Mouse (Mus musculus): ENCODE measurements around the gene Plch1.

The Plch1 gene

DNA sequence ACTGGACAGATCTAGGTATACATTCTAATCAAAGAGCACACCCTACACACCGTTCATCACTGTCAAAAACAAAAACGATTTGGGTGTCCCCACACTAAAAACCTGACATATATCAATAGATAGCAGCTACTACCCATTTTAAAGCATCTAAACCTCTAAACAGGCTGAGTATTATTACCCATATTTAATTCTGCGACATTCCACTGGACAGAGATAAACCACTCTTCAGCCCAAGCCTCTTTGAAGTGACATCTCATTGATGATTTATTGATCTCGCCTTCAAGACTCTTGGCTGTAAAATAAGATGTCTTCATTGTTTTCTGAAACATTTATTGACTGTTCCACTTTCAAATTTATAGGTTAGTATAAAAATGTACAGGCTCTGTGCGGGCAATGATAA lies 46.4 kb downstream of the Plch1 start:
- CTCF ChIA-PET, result no interaction called here

DNA sequence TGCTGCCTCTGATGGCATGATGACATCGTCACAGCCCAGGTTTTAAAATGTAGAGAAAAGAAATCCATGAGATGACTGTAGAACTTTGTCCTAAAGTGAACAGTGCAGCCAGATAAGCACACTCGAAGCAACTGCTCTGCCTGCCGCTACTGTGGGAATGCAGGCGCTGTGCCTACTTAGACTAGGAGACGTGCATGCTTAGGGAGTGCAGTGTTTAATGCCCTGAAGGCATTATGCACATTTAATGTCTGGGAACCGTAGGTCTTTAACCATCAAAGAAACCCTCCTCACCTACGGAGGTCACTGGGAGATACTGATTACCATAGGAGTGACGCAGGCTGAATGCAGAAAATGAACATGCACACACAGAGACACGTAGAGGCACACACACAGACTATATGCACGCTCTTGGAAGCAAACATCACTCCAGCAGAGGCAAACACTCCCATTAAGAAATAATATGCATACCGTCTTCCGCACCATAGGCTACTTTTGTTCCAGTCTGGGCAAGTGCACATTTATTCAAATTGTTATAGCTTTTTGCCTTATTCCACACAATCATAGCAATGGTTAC lies 48.1 kb downstream of the Plch1 start:
- CTCF ChIA-PET, result no interaction called here

DNA sequence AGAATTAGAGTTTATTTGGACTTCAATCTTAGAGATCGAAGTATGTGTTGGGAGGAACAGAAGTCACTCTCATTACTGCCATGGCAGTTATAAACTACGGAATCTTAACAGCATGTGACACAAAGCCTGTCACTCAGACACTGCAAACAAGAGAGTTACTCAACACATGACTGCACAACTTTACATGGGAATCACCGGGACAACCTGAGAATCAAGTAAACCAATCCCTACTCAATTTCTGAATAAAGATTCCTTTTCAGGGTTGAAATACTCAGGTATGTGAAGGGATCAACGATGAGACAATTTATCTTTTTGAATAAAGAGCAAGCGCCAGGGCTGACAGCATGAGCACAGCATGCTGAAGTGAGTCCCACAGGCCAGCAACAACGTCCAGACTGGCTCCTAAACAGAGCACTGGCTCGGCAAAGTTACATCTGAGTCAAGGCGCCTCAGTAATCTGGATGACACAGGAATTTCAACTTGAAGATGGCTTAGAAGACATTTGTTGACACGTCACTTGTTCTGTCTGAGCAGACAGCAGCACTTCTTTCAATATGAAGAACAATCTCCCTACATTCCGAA lies 49.4 kb downstream of the Plch1 start:
- CTCF ChIA-PET, result no interaction called here

DNA sequence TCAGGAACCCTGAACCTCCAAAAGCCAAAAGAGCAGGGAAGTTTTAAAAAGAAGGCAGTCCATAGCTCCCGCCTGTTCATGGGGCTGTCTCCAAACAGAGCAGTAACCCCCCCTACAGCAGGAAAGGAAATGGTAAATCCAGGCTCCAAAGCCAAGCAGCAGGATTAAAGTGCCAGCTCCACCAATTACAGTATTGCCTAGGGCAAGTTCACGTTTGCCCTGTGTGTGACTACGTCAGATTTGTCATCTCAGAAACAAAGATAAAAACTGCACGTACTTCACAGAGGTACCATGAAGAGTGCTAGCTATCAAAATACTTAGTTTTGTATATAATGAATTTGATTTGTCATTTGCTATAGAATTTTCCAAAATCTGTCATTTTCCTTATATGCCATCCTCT lies 55.1 kb downstream of the Plch1 start:
- CTCF ChIA-PET, result no interaction called here

DNA sequence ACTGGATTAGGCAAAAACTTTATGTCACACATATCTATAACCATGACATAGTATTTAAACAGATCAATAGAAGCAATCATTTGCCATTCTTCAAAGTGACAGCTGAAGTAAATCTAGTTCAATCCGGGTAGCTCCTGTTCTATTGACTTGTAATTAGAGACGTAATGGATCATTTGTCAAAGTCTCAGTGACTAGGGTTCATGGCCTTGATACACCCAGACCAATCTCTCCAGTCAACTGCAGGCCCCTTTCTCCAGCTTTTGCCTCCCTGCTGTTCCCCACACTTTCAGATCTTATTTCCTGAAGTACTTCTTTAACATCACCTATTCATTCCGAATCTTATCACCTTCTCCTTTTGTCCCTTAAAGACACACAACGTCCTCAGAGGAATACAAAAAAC lies 56.8 kb downstream of the Plch1 start:
- CTCF ChIA-PET, result no interaction called here

DNA sequence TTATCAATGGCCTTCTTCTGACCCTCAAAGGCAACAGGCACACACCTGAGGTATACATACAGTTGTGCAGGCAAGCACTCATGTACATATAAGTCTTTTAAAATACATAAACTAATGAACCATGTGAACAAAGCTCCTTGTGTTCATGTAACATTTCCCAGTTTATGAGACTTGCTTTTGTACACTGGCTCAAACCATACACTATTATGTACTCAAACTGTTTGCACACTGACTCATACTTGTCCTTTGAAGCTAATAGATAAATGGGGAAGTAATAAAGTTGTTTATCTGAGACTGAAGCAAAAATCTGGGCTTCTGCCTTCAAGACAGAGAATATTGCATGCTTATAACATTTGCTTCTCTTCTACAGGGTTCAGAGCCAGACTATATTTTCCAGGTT lies 61.5 kb downstream of the Plch1 start:
- CTCF ChIA-PET, result no interaction called here

DNA sequence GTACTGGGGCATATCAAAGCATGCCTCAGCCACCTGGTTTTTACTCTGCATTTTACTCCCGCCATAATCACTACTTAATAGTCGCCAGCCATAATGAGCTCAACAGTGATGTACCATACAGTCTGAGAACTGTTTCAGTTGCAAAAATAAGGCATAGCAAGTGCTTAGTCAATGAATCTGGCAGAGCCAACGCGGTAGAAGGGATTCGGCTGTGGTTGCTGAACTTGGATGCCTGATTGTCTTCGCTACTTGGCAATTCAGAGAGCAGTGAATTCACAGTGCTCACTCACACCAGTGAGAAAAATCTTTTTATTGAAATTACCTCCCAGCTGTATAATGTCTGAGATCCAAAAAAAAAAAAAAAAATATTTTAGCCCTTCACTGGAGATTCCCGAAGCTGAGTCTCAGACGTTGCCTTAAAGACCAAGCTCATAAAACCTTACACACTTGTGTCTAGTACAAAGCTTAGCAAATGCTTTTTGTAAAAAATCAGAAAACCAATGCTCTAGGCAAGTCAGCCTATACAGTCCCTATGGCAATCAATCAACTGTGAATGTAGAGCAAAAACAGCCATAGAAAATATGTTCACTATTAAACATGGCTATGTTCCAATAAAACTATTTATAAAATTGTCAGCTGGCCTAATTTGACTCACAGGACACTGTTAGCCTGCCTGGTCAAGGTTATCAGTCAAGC lies 62.2 kb downstream of the Plch1 start:
- CTCF ChIA-PET, result no interaction called here

DNA sequence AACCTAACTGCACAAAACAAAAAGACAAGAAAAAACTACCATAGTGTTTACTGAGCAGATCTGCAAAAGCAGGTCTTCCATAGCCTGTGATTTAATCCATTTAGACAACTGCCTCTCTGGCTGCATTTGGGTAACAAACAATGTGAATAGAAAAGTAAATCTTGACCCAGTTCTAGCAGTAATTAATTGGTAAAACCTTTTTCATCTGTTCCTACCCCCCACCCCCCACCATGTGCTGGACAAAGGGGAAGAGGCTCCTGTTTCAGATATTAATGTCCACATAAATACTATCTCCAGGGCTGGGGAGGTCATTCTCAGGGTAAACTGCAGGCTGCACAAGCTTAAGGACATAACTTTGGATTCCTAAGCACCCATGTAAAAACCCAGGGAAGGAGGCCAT lies 63.5 kb downstream of the Plch1 start:
- CTCF ChIA-PET, result no interaction called here

DNA sequence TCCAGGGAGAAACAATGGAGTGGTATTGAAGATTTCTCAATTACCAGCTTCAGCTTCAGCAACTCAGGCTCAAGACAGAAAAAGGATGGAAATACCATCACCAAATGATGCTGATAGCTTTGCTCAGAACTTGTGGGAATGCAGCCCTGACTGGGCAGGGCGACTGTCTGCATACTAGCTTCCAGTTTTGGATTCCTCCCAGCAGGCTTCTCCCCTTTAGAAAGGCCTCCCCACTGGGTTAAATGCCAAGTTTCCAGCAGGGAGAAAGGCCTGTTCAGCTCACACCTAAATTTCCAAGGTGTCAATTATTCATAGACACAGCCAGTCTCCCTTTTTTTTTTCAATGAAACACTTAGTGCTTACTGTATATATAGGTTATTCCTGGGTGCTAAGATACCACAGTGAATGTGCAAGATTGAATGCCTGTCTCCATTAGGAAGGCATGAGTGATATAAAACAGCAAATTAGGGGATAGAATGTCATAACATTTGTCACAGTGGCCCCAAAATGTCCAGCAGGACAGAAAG lies 75.3 kb downstream of the Plch1 start:
- CTCF ChIA-PET, result no interaction called here

DNA sequence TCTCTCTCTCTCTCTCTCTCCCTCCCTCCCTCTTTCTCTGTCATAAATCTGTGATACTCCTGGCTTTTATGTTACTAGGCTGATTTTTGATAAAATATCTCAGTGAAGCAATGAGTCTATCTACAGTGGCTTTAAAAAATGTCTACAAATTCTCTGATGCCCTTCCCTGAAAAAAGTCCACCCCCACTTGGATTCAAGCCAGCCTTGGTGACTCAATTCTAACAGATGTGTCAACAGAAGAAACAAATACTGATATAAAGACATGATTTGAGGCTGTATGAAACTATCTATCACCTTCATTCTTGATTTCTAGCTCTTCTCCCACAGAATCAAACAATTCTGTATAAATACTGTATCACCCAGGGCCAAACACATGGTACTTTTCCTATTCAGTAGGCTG lies 76.6 kb downstream of the Plch1 start:
- CTCF ChIA-PET, result no interaction called here

DNA sequence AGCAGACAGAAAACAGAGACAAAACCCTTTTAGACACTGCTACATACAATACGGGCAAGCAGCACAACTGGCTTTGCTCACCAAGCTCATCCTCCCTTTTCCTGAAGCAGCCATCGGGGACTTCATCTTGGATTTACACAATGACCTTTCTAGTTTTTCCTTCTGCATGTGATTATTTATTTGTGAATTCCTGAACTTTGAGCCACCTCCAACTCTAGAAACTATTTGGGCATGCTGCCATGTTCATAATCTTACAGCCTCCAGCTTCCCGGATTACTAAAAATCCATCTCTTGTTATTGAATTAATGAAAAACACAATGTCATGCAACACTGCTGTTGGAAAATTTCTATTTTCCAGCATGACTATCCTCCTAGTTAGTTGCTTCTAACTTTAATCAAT lies 84.1 kb downstream of the Plch1 start:
- CTCF ChIA-PET, result no interaction called here

DNA sequence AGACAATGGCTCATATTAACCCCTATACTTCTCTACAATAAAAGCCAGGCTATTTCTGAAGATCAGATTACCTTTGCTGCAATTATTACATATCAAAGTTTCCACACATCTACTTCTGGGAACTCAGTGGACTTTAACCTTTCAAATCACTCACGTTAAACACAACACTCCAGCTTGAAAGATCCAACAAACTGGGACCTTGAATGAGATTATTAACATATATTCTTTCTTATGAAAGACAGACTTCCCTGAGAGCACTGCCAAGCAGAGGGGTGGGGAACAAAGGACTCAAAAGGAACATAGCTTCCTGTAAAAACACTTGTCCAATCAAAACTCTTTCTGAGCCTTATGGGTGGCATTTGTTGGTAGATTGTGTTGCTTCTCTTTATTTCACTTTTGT lies 85.1 kb downstream of the Plch1 start:
- CTCF ChIA-PET, result no interaction called here

DNA sequence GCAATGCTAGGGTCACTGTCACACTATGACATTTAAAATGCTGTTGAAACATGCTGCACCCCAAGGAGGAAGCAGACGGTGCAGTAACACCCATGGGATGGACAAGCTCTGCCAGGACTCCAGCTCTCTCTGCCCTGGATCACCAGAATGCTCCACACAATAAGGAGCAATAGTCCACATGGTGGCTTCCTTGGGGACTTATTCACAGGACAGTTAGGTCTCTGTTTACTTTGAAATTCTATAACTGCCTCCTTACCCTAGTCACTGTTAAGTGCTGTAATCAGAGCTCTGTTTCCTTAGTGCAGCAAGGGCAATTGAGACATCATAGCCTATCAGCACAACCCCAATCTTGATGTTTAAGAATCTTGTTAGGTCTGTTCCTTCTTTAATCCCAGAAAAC lies 92.4 kb downstream of the Plch1 start:
- CTCF ChIA-PET, result no interaction called here

DNA sequence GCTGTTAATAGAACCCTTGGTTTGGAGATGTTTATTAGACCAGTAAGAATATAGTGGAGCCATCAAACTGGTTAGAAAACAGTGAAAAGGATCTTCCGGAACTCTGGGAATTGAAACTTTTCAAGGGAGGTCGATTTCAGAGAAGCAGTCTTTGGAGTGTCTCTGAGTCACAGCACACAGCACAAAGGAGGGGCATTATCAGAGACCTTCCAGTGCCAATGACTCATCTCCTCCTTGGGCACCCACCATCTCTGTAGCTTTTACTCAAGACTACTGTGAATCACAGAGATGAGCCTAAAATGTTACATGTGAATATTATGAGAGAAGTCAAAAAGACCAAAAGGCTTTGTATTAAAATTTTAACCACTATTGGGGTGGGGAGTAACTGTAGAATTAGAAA lies 93.8 kb downstream of the Plch1 start:
- CTCF ChIA-PET, result no interaction called here

DNA sequence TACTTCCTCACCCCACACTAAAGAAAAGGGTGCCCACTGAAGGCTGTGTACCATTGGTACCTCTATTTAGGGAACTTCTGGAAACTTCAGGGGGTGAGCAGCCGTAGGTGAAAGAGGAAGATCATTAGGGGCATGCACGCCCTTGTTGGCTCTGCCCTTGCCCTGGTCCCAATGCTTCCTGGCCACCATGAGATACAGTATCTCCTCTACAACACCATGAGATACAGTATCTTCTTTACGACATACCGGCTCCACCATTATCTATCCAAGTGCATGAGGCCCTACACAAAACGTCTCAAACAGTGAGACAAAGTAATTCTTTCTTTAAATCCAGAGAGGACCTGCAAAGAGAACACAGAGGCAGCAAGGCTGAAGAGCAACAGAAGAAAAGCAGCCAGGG lies 98.6 kb downstream of the Plch1 start:
- CTCF ChIA-PET, result no interaction called here

DNA sequence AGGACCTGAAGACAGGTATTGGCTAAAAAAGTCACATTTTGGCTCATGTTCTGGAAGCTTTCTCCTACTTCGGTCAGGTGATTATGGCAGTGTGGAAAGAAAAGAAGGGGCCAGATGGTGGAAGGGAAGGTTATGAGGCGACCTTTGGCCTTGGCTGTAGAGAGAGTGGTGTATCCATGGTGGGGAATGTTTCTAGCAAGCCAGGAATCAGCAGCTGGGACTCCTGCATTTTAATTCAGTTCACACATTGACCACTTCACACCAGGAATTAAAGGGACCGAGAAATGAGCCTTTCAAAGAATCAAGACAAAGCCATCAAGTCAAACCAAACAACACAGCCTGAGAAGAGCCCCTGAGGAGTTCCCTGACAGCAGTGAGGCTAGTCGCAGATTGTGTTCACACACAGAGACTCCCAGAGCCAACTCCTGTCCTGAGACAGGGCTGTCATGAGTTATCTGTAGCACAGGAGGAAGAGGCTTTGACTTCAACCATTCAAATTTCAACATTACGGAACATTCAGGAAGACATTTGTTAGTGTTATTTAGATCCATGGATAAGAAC lies 112.4 kb downstream of the Plch1 start:
- CTCF ChIA-PET, result no interaction called here

DNA sequence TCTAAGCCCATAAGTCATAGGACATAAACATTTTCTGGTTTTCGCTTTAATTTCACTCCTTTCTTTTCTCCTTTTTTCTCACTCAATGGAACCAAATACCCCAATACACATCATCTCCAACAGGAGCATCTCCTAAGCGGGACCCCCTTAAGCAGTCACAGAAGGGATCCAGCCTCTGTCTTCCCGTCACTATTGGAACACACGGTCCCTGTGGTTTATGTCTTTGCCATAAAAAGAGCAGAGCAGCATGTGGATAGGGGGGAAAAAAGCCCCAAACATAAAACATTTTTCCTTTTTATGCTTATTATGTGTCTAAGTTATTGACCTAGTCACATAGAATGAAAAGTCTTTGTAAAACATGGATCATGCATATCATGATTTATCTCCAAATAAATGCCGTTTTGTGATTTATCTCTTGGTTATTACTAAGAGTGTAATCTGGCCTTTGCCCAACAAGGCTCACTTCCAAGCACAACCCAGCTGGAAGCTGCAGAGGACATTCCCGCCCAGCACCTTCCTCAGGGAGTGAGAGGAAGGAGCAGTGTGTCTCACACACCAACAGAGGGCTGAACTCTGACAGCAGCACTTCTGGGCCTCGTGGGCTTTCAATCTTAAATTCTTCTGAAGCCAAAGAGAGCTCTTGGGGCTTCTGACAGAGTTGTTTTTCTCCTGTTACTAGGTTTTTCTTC lies 126.5 kb downstream of the Plch1 start:
- CTCF ChIA-PET, result no interaction called here

DNA sequence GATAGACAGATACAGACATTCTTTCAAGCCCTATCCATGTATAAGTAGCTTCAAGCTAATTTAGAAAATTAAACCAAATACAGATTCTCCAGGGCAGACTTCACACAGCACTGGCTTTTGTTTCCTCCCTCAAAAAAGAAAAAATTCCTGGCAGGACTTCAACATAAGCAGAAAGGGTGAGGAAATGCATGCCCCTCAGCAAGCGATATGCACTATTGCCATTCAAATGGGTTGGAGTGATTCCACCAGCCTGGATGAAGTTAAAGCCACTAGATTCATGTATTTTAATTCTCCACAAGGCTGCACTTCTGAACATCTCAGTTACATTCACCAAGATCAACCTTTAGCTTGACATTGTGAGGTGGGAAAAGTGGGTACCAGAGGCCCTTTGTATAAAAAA lies 138.5 kb downstream of the Plch1 start:
- CTCF ChIA-PET, result no interaction called here

DNA sequence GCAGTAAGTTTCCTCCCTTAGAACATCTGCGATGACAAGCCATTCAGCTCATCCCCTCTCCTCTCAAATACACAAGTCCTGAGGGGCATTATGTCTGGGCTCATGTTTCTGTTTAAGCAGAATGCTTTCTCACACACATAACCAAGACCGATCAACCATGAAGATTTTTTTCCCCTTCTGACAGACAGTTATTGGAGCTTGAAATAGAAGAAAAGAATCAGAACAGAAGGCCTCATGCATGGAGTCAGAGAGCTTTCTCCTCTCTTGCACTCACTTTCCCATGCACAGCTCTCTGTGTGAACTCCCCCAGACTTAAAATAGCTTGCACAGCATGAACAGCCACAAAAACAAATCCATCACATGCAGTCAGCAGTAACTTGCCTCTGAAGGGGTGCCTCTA lies 159.2 kb downstream of the Plch1 start:
- CTCF ChIA-PET, result no interaction called here

DNA sequence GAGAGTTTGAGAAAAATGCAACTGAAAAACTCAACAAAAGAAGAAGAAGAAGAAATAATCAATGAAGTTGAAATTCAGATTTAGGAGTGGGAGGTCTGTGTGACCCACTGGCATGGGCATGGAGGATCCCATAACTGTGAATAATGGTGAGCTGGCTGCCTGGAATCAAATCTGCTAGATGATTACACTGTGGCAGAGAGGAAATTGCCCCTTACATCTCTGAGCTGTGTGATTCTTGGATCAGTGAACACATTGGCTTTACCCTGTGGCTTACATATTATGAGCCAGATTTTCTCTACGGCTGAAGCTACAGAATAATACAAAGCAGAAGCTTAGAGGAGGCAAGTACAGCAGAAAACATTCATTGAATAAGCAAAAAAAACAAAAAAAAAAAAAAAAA lies 170.9 kb downstream of the Plch1 start:
- CTCF ChIA-PET, result no interaction called here

DNA sequence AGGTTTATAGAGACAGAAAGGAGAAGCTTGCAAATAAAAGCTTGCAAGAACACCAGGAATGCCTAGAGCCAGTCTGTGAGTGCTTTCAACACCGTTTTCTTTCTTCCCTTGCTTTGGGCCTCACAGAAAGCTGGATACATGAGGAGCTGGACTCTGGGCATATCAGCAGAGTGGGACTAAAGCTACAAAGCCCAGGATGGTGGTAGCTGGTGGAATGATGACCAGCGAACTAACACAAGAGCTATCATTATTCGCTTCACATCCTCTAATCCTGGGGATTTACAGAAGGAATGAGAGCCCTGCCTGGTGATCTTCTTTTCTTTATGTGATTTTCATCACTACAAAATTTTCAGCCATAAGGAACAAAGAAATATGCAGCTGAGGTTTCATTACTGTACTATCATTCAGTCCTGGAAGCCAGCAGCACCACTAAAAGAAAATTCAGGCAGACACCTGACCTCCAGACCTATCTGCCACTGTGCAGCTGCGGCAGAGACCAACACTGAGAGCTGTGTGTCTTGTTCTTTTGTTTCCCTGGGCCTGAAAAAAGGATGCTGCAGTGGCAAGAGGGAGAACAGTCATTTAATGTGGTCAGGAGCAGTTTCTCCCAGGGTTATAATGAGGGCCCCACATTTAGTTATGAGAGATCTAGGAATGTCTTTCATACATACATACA lies 172.5 kb downstream of the Plch1 start:
- CTCF ChIA-PET, result no interaction called here

DNA sequence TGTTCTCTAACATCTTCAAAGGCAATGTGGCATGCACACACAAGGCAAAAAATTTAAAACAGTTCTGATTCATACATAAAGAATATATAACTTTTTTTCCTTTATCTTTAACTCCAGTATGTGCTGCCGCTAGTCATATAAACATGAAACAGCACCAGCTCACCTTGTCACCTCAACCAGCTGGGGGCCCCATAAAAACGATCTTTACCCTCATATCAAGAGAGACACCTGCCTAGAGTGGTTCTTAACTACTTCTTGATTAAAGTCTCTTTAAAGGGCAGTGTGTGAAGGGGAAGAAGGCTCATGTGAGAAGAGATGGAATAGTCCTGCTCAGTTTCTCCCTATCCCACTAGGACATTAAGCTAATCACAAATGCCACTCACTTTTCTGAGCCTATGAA lies 205.6 kb downstream of the Plch1 start:
- CTCF ChIA-PET, result no interaction called here

All from spleen, embryonic (tissue).